16 mouse cellular contexts compared by ENCODE assay signal in the genomic region with DNA sequence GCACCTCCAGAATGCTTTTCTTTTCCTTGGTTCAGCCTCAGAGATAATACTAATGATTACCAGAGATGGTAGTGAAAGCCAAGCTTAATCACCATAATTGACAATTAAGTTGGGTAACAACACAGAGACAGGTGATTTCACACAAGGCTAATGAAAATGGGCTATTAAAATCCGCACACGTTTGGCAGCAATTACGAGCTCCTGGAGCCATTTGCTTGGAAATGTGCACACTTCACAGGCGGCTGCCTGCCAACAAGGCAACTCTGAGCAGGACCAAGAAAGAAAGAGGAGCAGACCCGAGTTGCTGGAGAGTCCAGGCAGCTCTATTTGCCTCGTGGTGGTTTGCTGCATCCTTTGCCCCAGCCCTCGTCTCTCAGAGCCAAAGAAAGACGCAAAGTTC.
DNase-seq lines count a peak whose midpoint lies in the region; ATAC-seq and TF ChIP-seq lines count a peak whose summit lies in the region.
"Had no signal": no experiment of that assay in that cellular context is flagged by ENCODE, and none has a peak within 500 bp of the region (broad histone marks: within the 10 kb centered on the region; RNA-seq: fewer than 3 reads in every experiment).

No protein-coding gene starts in this region.

- no peak overlapping the region for H3K4me3 ChIP-seq in forebrain, embryonic 12.5 days (replicated peaks)
- no peak overlapping the region for H3K4me3 ChIP-seq in forebrain, embryonic 10.5 days
- no peak overlapping the region for H3K4me3 ChIP-seq in midbrain, postnatal 0 days (ENCODE audit: low read depth, low read length)
- H3K4me3 ChIP-seq in midbrain, embryonic 11.5 days (ENCODE audit: low read depth, low read length): no peak overlapping the region
- no peak overlapping the region for H3K4me3 ChIP-seq in forebrain, embryonic 15.5 days
- no peak overlapping the region for H3K4me3 ChIP-seq in neural tube, embryonic 15.5 days (replicated peaks)
- H3K4me3 ChIP-seq: heart, embryonic 15.5 days; intestine, embryonic 15.5 days; lung, embryonic 15.5 days; midbrain, embryonic 10.5 days had no signal

- peak; percentile 44; the same call in 1 of the 2 replicates for ATAC-seq in forebrain, embryonic 12.5 days (ENCODE audit: low FRiP score)
- ATAC-seq in midbrain, postnatal 0 days (ENCODE audit: low FRiP score): no peak
- no peak for ATAC-seq in midbrain, embryonic 11.5 days (ENCODE audit: low FRiP score)
- peak; percentile 40; the same call in 1 of the 2 replicates for ATAC-seq in forebrain, embryonic 15.5 days (replicated peaks)
- no peak for ATAC-seq in neural tube, embryonic 15.5 days (ENCODE audit: low FRiP score)
- ATAC-seq: activated CD4-positive, CD25-positive, alpha-beta regulatory T cell, adult 4 months; intestine, embryonic 15.5 days had no signal

- H3K4me2 ChIP-seq in forebrain, embryonic 12.5 days: no peak overlapping the region
- H3K4me2 ChIP-seq in midbrain, postnatal 0 days (ENCODE audit: low read depth, low read length, poor library complexity, severe bottlenecking): no peak overlapping the region
- no peak overlapping the region for H3K4me2 ChIP-seq in midbrain, embryonic 11.5 days
- no peak overlapping the region for H3K4me2 ChIP-seq in forebrain, embryonic 15.5 days (replicated peaks)
- H3K4me2 ChIP-seq in neural tube, embryonic 15.5 days: no peak overlapping the region
- H3K4me2 ChIP-seq: heart, embryonic 15.5 days; intestine, embryonic 15.5 days; lung, embryonic 15.5 days had no signal

- 70% methylated on average over 8 of the region's 8 CpGs for WGBS in forebrain, embryonic 12.5 days
- 87% methylated on average over 8 of the region's 8 CpGs for WGBS in forebrain, embryonic 10.5 days
- WGBS in midbrain, postnatal 0 days: 73% methylated on average over 8 of the region's 8 CpGs
- WGBS in midbrain, embryonic 11.5 days: 85% methylated on average over 8 of the region's 8 CpGs
- 22% methylated on average over 8 of the region's 8 CpGs for WGBS in forebrain, embryonic 15.5 days
- WGBS in neural tube, embryonic 15.5 days: 44% methylated on average over 8 of the region's 8 CpGs

- no peaks in the 10 kb centered on the region for H3K9me3 ChIP-seq in forebrain, embryonic 12.5 days
- no peaks in the 10 kb centered on the region for H3K9me3 ChIP-seq in forebrain, embryonic 10.5 days
- no peaks in the 10 kb centered on the region for H3K9me3 ChIP-seq in midbrain, postnatal 0 days (ENCODE audit: low read length)
- no peaks in the 10 kb centered on the region; the same call in 1 of the 2 replicates for H3K9me3 ChIP-seq in midbrain, embryonic 11.5 days (ENCODE audit: control insufficient read depth, low read length)
- H3K9me3 ChIP-seq in forebrain, embryonic 15.5 days: no peaks in the 10 kb centered on the region
- H3K9me3 ChIP-seq in neural tube, embryonic 15.5 days (replicated peaks): no peaks in the 10 kb centered on the region
- H3K9me3 ChIP-seq: G1E; heart, embryonic 15.5 days; intestine, embryonic 15.5 days; lung, embryonic 15.5 days; midbrain, embryonic 10.5 days had no signal

- no peak overlapping the region for H3K9ac ChIP-seq in forebrain, embryonic 12.5 days
- no peak overlapping the region for H3K9ac ChIP-seq in midbrain, postnatal 0 days (replicated peaks; ENCODE audit: low read length, poor library complexity, severe bottlenecking)
- H3K9ac ChIP-seq in midbrain, embryonic 11.5 days (ENCODE audit: low read length): no peak overlapping the region
- no peak overlapping the region for H3K9ac ChIP-seq in forebrain, embryonic 15.5 days (replicated peaks)
- no peak overlapping the region for H3K9ac ChIP-seq in neural tube, embryonic 15.5 days (replicated peaks)
- H3K9ac ChIP-seq: heart, embryonic 15.5 days; intestine, embryonic 15.5 days; liver, embryonic 14.5 days; lung, embryonic 15.5 days had no signal

- peaks cover 14% of the 10 kb centered on the region for H3K4me1 ChIP-seq in forebrain, embryonic 12.5 days
- peaks cover 11% of the 10 kb centered on the region for H3K4me1 ChIP-seq in forebrain, embryonic 10.5 days
- H3K4me1 ChIP-seq in midbrain, postnatal 0 days (ENCODE audit: insufficient read depth, low read length): peaks cover 14% of the 10 kb centered on the region
- peaks cover 8% of the 10 kb centered on the region for H3K4me1 ChIP-seq in midbrain, embryonic 11.5 days (ENCODE audit: control insufficient read depth, insufficient read depth, low read length)
- H3K4me1 ChIP-seq in forebrain, embryonic 15.5 days: peaks cover 23% of the 10 kb centered on the region
- H3K4me1 ChIP-seq in neural tube, embryonic 15.5 days: peaks cover 37% of the 10 kb centered on the region
- H3K4me1 ChIP-seq: heart, embryonic 15.5 days; intestine, embryonic 15.5 days; lung, embryonic 15.5 days had no signal

- peaks cover 23% of the 10 kb centered on the region; the same call in 1 of the 2 replicates for H3K27me3 ChIP-seq in forebrain, embryonic 12.5 days
- no peaks in the 10 kb centered on the region for H3K27me3 ChIP-seq in forebrain, embryonic 10.5 days (ENCODE audit: poor library complexity, severe bottlenecking)
- H3K27me3 ChIP-seq in midbrain, postnatal 0 days (ENCODE audit: insufficient read depth, low read length): no peaks in the 10 kb centered on the region
- H3K27me3 ChIP-seq in midbrain, embryonic 11.5 days (ENCODE audit: control insufficient read depth, insufficient read depth, low read length): no peaks in the 10 kb centered on the region
- 0 out of 2 replicates have a peak, but pooled peaks cover 2% of the 10 kb centered on the region for H3K27me3 ChIP-seq in forebrain, embryonic 15.5 days
- H3K27me3 ChIP-seq in neural tube, embryonic 15.5 days (replicated peaks): no peaks in the 10 kb centered on the region
- H3K27me3 ChIP-seq: heart, embryonic 15.5 days; intestine, embryonic 15.5 days; lung, embryonic 15.5 days had no signal

- DNase-seq in forebrain, embryonic 10.5 days (ENCODE audit: extremely low spot score, low spot score): no peak
- peak; percentile 44 for DNase-seq in midbrain, postnatal 0 days (ENCODE audit: low spot score)
- DNase-seq in midbrain, embryonic 11.5 days (ENCODE audit: low spot score, missing footprints): no peak
- DNase-seq in thymus, postnatal 25 days: no peak
- DNase-seq: cerebellum, adult 18-20 months had no signal

- H3K36me3 ChIP-seq in forebrain, embryonic 12.5 days (replicated peaks): no peaks in the 10 kb centered on the region
- H3K36me3 ChIP-seq in forebrain, embryonic 10.5 days (replicated peaks): no peaks in the 10 kb centered on the region
- no peaks in the 10 kb centered on the region for H3K36me3 ChIP-seq in midbrain, postnatal 0 days (ENCODE audit: insufficient read depth, low read length)
- H3K36me3 ChIP-seq in midbrain, embryonic 11.5 days (ENCODE audit: control insufficient read depth, insufficient read depth, low read length): no peaks in the 10 kb centered on the region
- H3K36me3 ChIP-seq in forebrain, embryonic 15.5 days: no peaks in the 10 kb centered on the region
- no peaks in the 10 kb centered on the region for H3K36me3 ChIP-seq in neural tube, embryonic 15.5 days
- H3K36me3 ChIP-seq: G1E; heart, embryonic 15.5 days; intestine, embryonic 15.5 days; lung, embryonic 15.5 days; midbrain, embryonic 10.5 days had no signal

- no peak for TF ChIP-seq CTCF in midbrain, postnatal 0 days (IDR thresholded peaks at IDR 0.05)

- H3K27ac ChIP-seq in forebrain, embryonic 12.5 days: no peak overlapping the region
- no peak overlapping the region for H3K27ac ChIP-seq in forebrain, embryonic 10.5 days
- H3K27ac ChIP-seq in midbrain, postnatal 0 days (ENCODE audit: low read depth, low read length): no peak overlapping the region
- no peak overlapping the region for H3K27ac ChIP-seq in midbrain, embryonic 11.5 days (ENCODE audit: low read depth, low read length)
- H3K27ac ChIP-seq in forebrain, embryonic 15.5 days (replicated peaks): no peak overlapping the region; the same call in 1 of the 2 replicates
- peak overlapping the region; percentile 64 for H3K27ac ChIP-seq in neural tube, embryonic 15.5 days (replicated peaks)
- H3K27ac ChIP-seq: heart, embryonic 15.5 days; intestine, embryonic 15.5 days; liver, embryonic 14.5 days; lung, embryonic 15.5 days; macrophage; midbrain, embryonic 10.5 days had no signal

Comparison
In these comparisons a context has a peak if more than half of its experiments do, and no peak if none do; other contexts are left out.
1. ATAC-seq: peak in forebrain, embryonic 12.5 days (single experiment) and forebrain, embryonic 15.5 days (single experiment); none in midbrain, postnatal 0 days (single experiment), midbrain, embryonic 11.5 days (single experiment) and neural tube, embryonic 15.5 days (single experiment).